Mouse (Mus musculus) ovary, postnatal 14 days (tissue): ENCODE measurements at regions not wholly inside any gene's neighbourhood (a gene's known extent, or its start where the extent isn't known, plus 50 kb on each side); places are given as distances from the start of the nearest gene placed in this dataset.

Source experiments
- DNase-seq: peaks from one replicate; pipeline ENCODE4 v3.0.0; 2022; ENCODE audit warnings: low spot score

GRCm38 (mm10) chr3:41413771-41414170 is 141.8 kb upstream of the Jade1 start:
- no peak for DNase-seq

- DNase-seq: no peak
These were observed 142.8 kb upstream of the Jade1 start for GRCm38 (mm10) chr3:41412698-41413097.

- no peak for DNase-seq
These were observed 146.5 kb upstream of the Jade1 start for GRCm38 (mm10) chr3:41408821-41409737.

DNA sequence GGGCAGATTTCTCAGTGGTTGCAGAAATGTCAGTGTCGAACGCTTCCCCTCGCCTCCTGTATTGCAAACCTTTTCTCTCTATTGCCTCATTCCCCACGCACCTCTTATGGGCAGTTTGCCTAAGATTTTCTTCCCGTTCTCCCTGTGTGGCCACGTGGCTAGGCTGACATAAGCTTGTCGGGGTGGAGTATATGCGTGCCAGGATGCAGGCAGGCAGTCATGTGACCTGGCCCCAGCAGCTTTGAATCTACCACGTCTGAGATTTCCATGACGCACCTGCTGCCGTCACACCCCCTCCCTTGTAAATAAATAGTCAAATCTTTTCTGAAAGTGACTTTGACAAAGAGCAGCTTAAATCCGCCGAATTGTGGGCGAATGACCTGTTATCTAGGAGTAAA is 147.1 kb upstream of the Jade1 start:
- peak; percentile 18 for DNase-seq

- no peak for DNase-seq
These were observed 147.5 kb upstream of the Jade1 start for GRCm38 (mm10) chr3:41407988-41408387.

GRCm38 (mm10) chr3:41407520-41407919 is 148.0 kb upstream of the Jade1 start:
- DNase-seq: no peak

- no peak for DNase-seq
These were observed 153.7 kb upstream of the Jade1 start for GRCm38 (mm10) chr3:41401881-41402280.

DNA sequence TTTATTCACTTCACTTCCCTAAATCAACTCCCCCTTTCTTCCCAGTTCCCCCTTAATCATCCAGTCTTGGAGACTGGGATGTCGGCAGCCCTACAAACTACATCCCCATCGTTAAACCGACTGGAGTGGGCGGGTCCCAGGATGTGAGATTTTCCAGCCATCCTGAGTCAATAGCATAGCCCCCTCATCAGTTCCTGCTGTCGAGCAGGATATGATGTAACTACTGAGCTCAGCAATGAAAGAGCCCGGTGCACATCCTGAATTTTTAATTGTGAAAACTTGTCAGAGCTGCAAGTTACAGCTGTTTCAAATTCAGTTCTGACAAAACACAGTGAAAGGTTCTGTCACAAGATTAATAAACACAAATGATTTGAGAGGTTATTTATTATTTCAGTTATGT is 165.7 kb upstream of the Jade1 start:
- no peak for DNase-seq

DNA sequence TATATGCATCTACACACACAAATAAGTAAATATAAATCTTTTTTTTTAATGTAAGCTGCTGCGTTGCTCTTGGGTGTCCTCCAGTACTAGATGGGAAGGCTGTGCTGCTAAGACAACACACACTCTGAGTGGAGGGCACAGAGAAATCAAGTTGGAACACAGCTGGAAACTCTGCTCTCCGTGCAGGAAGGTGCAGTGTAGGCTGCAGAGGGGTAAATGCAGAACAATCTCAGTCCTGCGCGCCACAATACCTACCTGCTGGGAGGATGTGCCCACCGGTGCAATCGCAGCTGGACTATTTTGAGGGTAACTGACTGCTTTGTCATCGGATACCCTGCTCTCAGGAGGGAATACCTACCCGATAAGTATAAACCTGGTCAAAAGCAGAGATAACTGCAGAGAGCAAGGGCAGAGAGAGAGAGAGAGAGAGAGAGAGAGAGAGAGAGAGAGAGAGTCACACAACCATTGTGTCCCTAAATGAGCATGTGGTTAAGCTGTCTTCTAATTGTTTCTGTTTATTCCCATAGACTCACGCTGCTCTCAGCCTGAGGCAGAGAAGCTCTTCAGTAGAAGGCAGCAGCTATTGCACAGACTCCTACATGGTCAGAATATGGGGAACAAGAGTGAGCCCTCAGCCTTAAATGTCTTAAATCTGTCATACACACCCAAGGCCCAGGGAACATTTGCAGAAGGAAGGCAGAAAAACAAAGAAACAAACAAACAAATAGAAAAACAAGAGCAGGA is 167.9 kb upstream of the Jade1 start:
- DNase-seq: no peak

DNA sequence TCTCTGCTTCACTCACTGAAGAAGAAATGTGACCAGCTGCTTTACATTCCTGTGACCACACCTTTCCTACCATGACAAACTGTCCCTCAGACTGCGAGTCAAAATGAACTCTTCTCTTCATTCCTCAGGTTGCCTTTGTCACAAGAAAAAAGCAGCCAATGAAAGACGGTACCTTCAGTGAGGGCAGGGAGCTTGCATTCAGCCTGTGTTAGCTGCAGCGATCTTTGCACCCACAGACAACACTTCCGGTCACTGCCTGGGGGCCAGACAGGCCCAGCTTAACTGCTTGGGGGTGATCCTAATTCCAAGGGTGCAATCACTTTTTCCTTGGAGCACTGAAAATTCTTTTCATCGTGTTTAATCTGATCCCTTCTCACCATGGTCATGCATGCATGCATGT is 169.2 kb upstream of the Jade1 start:
- no peak for DNase-seq

GRCm38 (mm10) chr3:41384410-41384809 is 171.1 kb upstream of the Jade1 start:
- no peak for DNase-seq

GRCm38 (mm10) chr3:41378576-41378975 is 177.0 kb upstream of the Jade1 start:
- no peak for DNase-seq

- no peak for DNase-seq
These were observed 177.6 kb upstream of the Jade1 start for GRCm38 (mm10) chr3:41377826-41378406.

DNA sequence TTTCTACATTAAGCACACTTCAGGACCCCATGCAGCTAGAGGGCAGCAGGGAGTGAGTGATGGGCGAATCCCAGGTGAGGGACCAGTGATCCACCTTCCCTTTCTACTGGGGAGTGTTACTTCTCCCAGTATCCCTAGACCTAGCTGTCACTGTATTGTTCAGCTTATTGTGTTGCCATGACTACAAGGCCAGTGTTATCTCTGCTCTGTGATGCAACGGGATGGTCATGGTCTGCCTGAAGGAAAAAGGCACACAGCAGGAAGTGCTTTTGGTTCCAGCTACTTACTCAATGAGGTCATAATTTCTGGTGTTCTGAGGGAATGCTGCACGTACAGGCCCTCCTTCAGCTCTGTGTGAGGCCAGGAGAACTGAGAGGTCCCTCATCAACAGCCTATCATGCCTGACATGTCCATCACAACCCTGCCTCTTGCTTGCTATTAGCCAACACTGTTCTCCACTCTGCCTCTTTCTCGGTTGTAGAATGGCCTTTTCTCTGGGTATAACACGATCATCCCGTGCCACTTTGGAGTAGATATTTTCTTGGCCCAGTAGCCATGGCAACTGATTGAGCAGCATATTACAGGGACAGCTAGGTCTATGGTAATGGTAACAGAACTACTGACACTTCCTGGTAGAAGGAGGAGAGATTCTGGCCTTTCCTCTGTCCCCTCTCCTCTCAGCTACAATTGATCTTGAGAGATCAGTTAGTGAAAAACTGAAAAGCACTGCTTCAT is 178.5 kb upstream of the Jade1 start:
- DNase-seq: no peak

DNA sequence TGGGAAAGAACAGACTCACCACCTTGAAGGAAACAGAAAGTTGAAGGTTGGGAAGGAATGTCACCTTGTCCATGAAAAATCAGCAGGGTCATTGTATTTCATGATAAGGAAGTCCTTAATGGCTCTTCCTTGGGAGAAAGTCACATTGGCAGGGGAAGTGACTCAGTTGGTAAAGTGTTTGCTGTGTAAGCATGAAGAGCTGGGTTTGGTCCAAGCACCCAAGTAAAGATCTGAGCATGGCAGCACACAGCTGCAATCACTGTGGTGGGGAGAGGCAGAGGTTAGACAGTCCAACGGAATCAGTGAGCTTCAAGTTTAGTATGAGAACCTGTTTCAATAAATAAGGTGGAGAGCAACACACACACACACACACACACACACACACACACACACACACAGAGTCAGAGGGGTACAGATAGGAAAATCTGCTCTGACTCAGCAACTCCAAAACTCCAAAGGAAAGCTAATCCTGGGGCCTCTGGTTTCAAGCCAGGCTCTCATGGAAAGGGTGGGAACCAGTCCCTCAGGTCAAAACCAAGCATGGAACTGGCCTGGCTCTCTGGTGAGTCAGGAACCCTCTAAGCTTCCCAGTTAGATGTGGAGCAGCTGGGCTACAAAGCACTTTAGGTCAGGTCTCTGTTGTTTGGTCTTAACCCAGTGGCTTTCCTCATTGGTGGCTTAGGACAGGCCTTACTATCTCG is 180.2 kb upstream of the Jade1 start:
- DNase-seq: no peak

GRCm38 (mm10) chr3:41373198-41373597 is 182.3 kb upstream of the Jade1 start:
- DNase-seq: no peak

- no peak for DNase-seq
These were observed 187.0 kb upstream of the Jade1 start for GRCm38 (mm10) chr3:41368351-41369101.

GRCm38 (mm10) chr3:41366764-41367163 is 188.8 kb upstream of the Jade1 start:
- no peak for DNase-seq

- no peak for DNase-seq
These were observed 189.3 kb upstream of the Jade1 start for GRCm38 (mm10) chr3:41366264-41366663.

- DNase-seq: no peak
These were observed 190.2 kb upstream of the Jade1 start for GRCm38 (mm10) chr3:41365145-41365830.
